Mouse (Mus musculus): Measurements from ENCODE around the gene Gm20683.
"Not testable (repeated sequence)": the region's sequence is repeated elsewhere in the genome, so short reads cannot be mapped to it uniquely, and the experiment has no call there.

Gene Gm20683

GRCm38 (mm10) chr17:25877741-25878610 lies 36.4 kb upstream of the Gm20683 start:
- Histone ChIP-seq H3K36me3 (ENCODE audit: control insufficient read depth, insufficient read depth, low read length, poor library complexity, severe bottlenecking) (no peaks in the 10 kb centered on the region; the same call in none of the 2 replicates), H3K27me3 (ENCODE audit: control insufficient read depth, insufficient read depth, low read length, poor library complexity, severe bottlenecking) (no peaks in the 10 kb centered on the region)
- DNase-seq (ENCODE audit: low read depth, low spot score), result no peak

GRCm38 (mm10) chr17:25877025-25877424 lies 35.5 kb upstream of the Gm20683 start:
- no peak for DNase-seq (ENCODE audit: low read depth, low spot score)
- H3K36me3 ChIP-seq (ENCODE audit: control insufficient read depth, insufficient read depth, low read length, poor library complexity, severe bottlenecking), result no peaks in the 10 kb centered on the region; the same call in none of the 2 replicates
- no peaks in the 10 kb centered on the region for H3K27me3 ChIP-seq (ENCODE audit: control insufficient read depth, insufficient read depth, low read length, poor library complexity, severe bottlenecking)

DNA sequence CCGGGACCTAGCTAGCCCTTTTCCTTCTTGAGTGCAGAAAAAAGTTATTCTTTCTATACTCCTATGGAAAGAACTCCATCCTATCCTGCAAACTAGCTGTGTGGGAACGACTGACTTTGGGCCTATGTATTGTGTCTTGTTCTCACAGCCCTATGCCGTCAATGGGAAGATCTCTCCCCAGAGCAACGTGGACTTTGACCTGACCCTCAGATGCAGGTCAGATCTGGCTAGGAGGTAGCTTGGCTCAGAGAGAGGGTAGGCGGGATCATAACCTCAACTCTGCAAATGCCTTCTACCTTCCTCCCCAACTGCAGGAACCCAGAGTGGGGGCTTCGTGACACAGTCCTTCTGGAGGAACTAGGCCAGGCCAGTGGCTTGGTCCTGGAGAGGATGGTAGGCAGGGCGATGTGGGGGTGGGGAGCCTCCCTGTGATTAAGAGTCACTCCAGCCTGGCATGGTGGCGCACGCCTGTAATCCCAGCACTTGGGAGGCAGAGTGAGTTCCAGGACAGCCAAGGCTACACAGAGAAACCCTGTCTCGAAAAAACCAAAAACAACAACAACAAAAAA lies 34.9 kb upstream of the Gm20683 start:
- no peak for DNase-seq (ENCODE audit: low read depth, low spot score)
- Histone ChIP-seq H3K36me3 (ENCODE audit: control insufficient read depth, insufficient read depth, low read length, poor library complexity, severe bottlenecking) (no peaks in the 10 kb centered on the region; the same call in 1 of the 2 replicates), H3K27me3 (ENCODE audit: control insufficient read depth, insufficient read depth, low read length, poor library complexity, severe bottlenecking) (no peaks in the 10 kb centered on the region)

- peak; percentile 84 for DNase-seq (ENCODE audit: low read depth, low spot score)
- H3K36me3 ChIP-seq (ENCODE audit: control insufficient read depth, insufficient read depth, low read length, poor library complexity, severe bottlenecking), result no peaks in the 10 kb centered on the region; the same call in 1 of the 2 replicates
- H3K27me3 ChIP-seq (ENCODE audit: control insufficient read depth, insufficient read depth, low read length, poor library complexity, severe bottlenecking), result no peaks in the 10 kb centered on the region
Observed at GRCm38 (mm10) chr17:25875171-25876136, 33.9 kb upstream of the Gm20683 start.

GRCm38 (mm10) chr17:25874721-25875170 lies 33.2 kb upstream of the Gm20683 start, which contains the start of gene Mettl26:
Gene Mettl26 (plus strand): TSS chr17:25875074.
- Histone ChIP-seq H3K36me3 (ENCODE audit: control insufficient read depth, insufficient read depth, low read length, poor library complexity, severe bottlenecking) (no peaks in the 10 kb centered on the region; the same call in 1 of the 2 replicates), H3K27me3 (ENCODE audit: control insufficient read depth, insufficient read depth, low read length, poor library complexity, severe bottlenecking) (no peaks in the 10 kb centered on the region)

DNA sequence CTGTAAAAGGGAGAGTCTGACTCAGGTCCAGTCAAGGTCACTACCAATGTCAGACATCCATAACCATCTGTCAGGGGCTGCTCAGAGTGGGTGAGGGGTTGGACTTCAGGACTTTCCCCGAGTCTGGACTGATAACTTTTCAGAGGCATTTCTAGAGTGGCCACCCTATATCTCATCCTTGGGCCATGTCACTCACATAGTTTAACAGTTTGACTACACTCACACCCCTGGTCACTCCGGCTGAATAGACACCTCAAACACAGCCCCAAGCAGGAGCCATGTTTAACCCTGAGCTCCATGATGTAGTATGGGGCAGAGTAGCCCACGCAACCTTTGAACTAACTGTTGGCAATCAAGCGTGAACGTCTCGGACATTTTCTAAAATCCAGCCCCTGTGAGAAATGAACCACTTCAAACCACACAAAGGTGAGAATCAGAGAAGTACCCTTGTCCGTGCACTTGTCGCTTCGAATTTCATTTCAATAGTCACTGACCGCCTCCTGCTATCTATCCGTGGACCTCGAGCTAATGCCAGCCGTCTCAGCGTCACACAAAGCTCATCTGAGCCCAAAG lies 32.7 kb upstream of the Gm20683 start:
- DNase-seq (ENCODE audit: low read depth, low spot score), result no peak
- Histone ChIP-seq H3K27me3 (ENCODE audit: control insufficient read depth, insufficient read depth, low read length, poor library complexity, severe bottlenecking) (no peaks in the 10 kb centered on the region), H3K36me3 (ENCODE audit: control insufficient read depth, insufficient read depth, low read length, poor library complexity, severe bottlenecking) (no peaks in the 10 kb centered on the region; the same call in 1 of the 2 replicates)

More at GRCm38 (mm10) chr17:25874721-25875170, 33.2 kb upstream of the Gm20683 start, which contains the start of gene Mettl26:
- peak; percentile 96 for DNase-seq (ENCODE audit: low read depth, low spot score)

GRCm38 (mm10) chr17:25873405-25874147 lies 32.0 kb upstream of the Gm20683 start:
- no peak for DNase-seq (ENCODE audit: low read depth, low spot score)
- Histone ChIP-seq H3K36me3 (ENCODE audit: control insufficient read depth, insufficient read depth, low read length, poor library complexity, severe bottlenecking) (no peaks in the 10 kb centered on the region; the same call in 1 of the 2 replicates), H3K27me3 (ENCODE audit: control insufficient read depth, insufficient read depth, low read length, poor library complexity, severe bottlenecking) (no peaks in the 10 kb centered on the region)

DNA sequence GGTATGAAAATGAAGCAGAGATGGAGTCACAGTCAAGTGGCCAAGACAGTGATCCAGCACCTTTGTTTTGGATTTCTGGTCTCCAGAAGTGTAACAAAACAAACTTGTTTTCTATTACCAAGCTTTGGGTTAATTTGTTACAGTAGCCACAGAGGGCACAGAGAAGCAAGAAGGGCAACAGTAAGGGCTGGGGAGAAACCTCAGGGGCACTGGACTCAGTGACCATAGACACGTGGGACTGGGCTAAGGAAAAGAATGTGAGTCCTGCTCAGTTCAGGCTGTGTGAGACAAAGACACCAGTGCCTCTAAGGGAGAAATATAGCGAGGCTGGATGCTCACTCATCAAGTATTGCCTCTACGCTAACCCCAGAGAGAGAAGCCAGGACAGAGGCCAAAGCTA lies 31.1 kb upstream of the Gm20683 start:
- no peaks in the 10 kb centered on the region for H3K36me3 ChIP-seq (ENCODE audit: control insufficient read depth, insufficient read depth, low read length, poor library complexity, severe bottlenecking)
- DNase-seq (ENCODE audit: low read depth, low spot score), result no peak
- H3K27me3 ChIP-seq (ENCODE audit: control insufficient read depth, insufficient read depth, low read length, poor library complexity, severe bottlenecking), result no peaks in the 10 kb centered on the region

DNA sequence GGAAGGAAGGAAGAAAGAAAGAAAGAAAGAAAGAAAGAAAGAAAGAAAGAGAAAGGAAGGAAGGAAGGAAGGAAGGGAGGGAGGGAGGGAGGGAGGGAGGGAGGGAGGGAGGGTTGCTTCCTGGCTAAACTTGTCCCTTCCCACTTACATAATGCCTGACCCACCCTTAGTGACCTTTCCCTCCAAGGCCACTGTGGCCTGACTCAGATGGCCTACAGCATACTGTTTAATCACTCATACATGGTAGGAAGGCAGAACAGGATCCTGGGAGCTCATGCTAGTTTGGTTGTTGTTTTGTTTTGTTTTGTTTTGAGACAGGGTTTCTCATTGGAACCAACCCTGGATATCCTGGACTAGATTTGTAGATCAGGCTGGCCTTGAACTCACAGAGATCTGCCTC lies 30.0 kb upstream of the Gm20683 start:
- not testable (repeated sequence) for H3K36me3 ChIP-seq (ENCODE audit: control insufficient read depth, insufficient read depth, low read length, poor library complexity, severe bottlenecking); DNase-seq (ENCODE audit: low read depth, low spot score); H3K27me3 ChIP-seq (ENCODE audit: control insufficient read depth, insufficient read depth, low read length, poor library complexity, severe bottlenecking)

- H3K36me3 ChIP-seq (ENCODE audit: control insufficient read depth, insufficient read depth, low read length, poor library complexity, severe bottlenecking), result no peaks in the 10 kb centered on the region
- H3K27me3 ChIP-seq (ENCODE audit: control insufficient read depth, insufficient read depth, low read length, poor library complexity, severe bottlenecking), result no peaks in the 10 kb centered on the region
- DNase-seq (ENCODE audit: low read depth, low spot score), result no peak
Observed at GRCm38 (mm10) chr17:25869954-25870353, 28.4 kb upstream of the Gm20683 start.

GRCm38 (mm10) chr17:25869498-25869897 lies 27.9 kb upstream of the Gm20683 start:
- no peak for DNase-seq (ENCODE audit: low read depth, low spot score)
- no peaks in the 10 kb centered on the region; the same call in 1 of the 2 replicates for H3K36me3 ChIP-seq (ENCODE audit: control insufficient read depth, insufficient read depth, low read length, poor library complexity, severe bottlenecking)
- no peaks in the 10 kb centered on the region for H3K27me3 ChIP-seq (ENCODE audit: control insufficient read depth, insufficient read depth, low read length, poor library complexity, severe bottlenecking)

DNA sequence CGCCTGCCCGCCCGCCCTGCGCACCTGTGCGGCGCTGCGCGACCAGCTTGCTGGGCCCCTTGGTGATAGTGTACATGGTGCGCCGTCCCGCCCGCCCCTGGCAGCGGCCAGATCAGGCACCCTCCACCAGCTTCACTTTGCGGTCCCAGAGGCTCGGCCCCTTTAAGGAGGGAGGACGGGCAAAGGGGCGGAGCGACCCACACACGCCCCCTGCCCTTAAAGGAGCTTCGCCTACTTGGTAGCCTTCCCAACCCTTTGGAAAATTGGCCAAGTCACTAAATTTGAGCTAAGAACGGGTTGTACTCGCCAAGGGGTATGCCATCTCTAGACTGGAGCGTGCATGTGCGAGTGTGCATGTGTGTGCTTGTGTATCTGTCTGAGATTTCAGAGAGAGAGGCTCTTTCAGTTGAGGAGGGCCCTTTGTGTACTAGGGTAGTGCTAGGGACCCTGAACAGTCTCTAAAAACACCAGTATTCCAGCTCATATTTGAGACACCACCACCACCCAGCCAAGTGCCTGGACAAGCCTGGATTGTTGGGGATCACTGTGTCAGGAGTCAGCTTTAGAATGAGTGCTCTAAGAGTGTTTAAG lies 27.1 kb upstream of the Gm20683 start, which contains the start of gene Mcrip2:
Gene Mcrip2, minus strand, starts transcription at position 164 of the 591 bp plus-strand sequence.
- peak; percentile 58 for DNase-seq (ENCODE audit: low read depth, low spot score)
- Histone ChIP-seq H3K27me3 (ENCODE audit: control insufficient read depth, insufficient read depth, low read length, poor library complexity, severe bottlenecking) (no peaks in the 10 kb centered on the region), H3K36me3 (ENCODE audit: control insufficient read depth, insufficient read depth, low read length, poor library complexity, severe bottlenecking) (no peaks in the 10 kb centered on the region; the same call in 1 of the 2 replicates)

Data from splenic B cell, adult 2 months (primary cell).